Mouse (Mus musculus): Measurements from ENCODE around the gene Tgfbr3l. TPM values are rescaled to one million over a fixed set of nuclear protein-coding genes. Genes with fewer than 3 reads are reported as not detected.

Tgfbr3l gene
- 36.6 TPM for total RNA-seq (2023)

GRCm38 (mm10) chr8:4247951-4248540 is at the start of gene Tgfbr3l:
Gene Tgfbr3l, plus strand, starts transcription at chr8:4248214.

DNA sequence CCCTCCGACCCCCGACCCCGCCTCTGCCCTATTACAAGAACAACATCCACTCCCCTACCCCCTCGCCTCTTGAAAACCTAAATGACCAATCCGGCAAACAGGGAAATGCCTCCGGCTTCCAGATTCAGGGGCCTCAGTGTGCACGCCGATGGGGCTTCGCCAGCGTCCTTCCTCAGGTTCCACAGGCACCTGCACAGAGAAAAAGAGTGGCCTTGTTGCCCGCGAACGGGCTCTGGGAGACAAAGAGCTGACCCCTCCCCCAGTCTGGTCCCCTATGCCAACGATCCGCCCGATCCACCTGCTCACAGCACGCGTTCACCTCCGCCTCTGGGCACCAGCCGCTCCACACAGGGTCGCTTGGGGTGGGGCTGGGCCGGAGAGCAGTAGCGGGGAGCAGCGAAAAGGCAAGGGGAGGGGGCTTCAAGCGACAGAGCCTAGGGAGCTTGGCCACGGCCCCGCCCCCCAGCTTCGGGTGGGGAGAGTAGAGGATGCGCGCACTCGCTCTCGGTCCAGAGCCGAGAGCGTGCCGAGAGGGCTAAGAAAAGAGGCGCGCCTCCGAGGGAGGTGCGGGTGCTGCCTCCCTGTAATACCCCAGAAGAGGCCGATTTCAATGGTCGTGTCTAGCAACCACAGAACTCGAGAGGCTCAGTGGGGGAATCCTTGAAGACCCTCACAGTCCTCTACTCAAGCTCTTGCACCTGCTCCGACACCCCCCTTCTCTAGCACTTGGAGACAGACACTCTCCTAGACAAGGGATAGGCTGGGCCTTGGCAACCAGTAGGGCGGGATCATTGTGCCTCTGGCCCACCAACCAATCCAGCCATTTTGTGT is 31.0 kb upstream of the Tgfbr3l start, which contains the start of gene Prr36:
Gene Prr36 (minus strand): TSS at position 669 of the 831 bp plus-strand sequence.

GRCm38 (mm10) chr8:4226739-4227347 is 21.2 kb upstream of the Tgfbr3l start, which contains the start of gene Lrrc8e:
Gene Lrrc8e, plus strand, starts transcription at chr8:4226827.

DNA sequence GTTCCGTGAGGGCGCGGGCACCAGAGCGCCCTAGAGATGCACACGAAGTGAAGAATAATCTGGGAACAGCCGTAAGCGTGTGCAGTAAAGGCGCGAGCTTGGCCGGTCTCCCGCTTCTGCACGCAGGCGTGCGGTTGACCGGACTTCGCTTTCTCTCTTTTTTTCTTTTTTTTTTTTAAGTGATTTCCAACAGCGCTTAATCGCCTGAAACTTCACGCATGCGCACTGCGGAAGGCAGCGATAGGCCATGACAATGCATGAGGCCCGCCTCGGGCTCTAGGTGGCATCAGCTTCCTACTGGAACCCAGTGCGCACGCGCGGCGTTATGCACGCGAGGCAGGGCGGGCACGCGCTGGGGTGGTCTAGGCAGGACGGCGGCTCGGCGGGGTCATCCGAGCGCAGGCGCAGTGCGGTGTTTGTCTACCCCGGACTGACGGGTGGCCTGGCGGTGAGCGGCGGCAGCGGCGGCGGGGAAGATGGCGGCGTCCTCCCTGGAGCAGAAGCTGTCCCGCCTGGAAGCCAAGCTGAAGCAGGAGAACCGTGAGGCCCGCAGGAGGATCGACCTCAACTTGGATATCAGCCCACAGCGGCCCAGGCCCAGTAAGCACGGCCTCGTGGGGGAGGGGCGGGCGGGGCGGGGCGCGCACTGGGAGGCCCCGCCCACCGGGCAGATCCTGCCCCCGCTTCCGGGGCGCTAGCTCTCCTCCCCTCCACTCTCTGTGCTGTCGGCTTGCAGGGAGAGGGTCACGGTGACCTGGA is 9.4 kb upstream of the Tgfbr3l start, which contains the start of the genes Map2k7 and Gm49320:
Gene Map2k7 (plus strand): TSS at position 307 of the 759 bp plus-strand sequence.
Gene Gm49320 (plus strand): TSS at position 432 of the 759 bp plus-strand sequence.

DNA sequence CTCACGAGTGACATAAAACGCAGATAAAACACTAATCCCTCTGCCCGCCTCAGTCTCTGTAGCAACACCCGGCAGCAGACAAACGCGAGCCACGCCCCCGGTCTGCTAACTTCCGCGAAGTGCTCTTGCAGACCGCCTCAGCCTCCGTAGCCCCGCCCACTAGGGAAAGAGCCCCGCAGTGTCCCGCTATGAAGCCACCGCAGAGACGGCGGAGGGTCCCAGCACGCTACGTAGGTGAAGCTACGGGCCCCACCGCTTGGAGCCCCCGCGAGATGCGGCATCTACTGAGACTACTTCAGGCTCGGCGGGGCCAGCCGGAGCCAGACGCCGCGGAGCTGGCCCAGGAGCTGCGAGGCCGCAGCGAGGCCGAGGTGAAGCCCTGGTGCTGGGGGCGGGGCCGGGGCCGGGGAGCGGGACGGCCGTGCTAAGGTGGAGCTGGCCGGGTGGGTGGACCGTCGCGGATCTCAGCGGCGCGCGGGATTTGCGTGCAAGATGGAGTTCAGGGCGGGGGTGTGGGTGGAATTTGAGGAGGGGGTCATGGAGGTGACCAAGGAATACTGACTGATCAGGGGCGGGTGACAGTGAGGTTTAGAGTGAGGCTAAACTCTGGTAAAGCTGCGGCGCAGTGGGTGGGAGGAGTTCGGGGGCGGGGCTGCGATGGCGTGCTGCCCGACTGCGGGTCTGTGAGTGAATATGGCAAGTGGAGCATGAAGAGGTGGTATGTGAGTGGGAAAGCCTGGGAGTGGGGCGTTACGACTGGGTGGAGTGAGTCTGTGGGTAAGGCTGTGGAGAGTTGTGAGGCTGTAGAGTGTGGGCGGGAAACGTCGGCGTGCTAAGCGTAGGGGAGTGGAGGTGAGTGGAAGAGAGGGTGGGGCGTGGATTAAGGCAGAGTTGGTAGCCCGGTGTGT is 5.2 kb downstream of the Tgfbr3l start, which contains the start of gene Snapc2:
Gene Snapc2 (plus strand): TSS at position 147 of the 908 bp plus-strand sequence.

DNA sequence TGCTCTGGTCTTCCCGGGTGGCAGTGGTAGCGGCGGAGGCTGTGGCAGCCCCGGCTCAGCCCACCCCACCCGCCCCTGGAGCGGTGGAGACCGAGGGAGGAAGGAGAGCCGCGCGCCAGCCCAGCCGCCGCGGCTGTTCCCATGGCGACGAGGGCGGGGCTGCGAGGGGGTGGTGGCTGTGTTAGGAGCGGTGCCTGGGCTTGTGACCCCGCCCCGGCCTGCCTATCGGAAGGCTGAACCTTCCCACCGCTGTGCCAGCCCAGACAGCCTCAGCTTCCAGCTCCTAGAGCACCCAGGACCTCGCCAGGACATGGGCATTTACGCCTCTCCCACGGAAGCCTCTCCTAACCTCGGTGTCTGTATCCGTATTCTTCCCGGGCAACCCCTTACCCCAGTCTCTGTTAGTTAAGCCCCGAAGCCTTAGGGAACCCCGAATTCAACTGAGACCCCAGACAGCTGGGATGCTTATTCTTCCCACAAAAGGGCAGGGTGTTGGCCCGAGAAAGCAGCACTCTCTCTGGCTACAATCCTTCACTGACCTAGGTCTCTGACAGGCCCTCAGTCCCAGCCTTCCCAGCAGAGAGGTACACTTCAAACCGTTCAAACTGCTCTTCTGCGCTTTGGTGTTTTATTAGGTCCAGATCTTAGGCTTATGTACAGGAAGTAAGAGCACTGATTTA is 11.3 kb downstream of the Tgfbr3l start, which contains the start of gene Ctxn1:
Gene Ctxn1 (minus strand): TSS at position 150 of the 680 bp plus-strand sequence.

DNA sequence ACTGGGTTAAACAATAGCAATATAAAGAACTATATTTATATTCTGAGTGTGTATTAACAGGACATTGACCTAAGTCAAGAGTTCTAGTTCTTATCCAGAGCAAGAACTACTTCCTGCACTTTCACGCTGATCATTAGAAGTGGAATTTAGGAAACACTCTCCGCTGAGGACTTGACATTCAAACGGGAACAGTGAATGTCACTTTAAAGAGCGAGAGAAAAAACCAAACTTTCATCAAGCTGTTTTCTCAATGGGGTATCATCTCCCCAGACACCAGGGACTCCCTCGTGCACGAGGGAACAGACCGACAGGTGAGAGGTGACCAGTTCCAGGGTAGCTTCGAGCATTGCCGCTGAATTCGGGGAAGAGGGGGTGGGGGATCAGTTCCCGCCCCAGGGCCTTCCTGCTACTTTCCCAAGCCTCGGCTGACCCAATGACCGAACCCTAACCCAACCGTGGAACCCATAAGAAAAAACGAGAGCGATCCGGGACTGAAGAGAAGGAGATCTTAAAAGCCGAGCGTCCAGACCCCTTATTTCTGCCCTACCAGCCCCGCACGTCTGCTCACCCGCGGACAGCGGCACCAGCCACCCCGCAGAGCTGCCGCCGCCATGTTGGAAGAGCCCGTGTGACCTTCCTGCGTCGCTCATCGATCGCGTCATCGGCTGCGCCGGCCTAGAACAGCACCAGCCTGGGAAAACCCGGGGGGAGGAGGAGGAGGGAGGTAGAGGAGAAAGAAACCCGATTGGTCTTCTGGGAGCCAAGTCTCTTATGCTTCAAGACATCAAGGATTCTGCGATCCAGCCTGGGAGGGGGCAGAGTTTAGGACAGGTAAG is 27.5 kb downstream of the Tgfbr3l start, which contains the start of gene Timm44:
Gene Timm44 (minus strand): TSS at position 639 of the 836 bp plus-strand sequence.

Other genes starting within 250 kb of the Tgfbr3l start
- not detected for gene Cd209f, start 142.4 kb upstream of the Tgfbr3l start, total RNA-seq (2023)
- gene Cd209g, start 114.1 kb upstream of the Tgfbr3l start, total RNA-seq (2023), result not detected
- gene Evi5l, start 81.6 kb upstream of the Tgfbr3l start, total RNA-seq (2023), result 18.8 TPM
- gene Prr36, start 30.8 kb upstream of the Tgfbr3l start, total RNA-seq (2023), result 0.12 TPM
- not detected for gene Lrrc8e, start 21.4 kb upstream of the Tgfbr3l start, total RNA-seq (2023)
- gene Map2k7, start 9.5 kb upstream of the Tgfbr3l start, total RNA-seq (2023), result 132 TPM
- gene Gm49320, start 9.3 kb upstream of the Tgfbr3l start, total RNA-seq (2023), result 2.1 TPM
- 16.0 TPM for gene Snapc2, start 4.9 kb downstream of the Tgfbr3l start, total RNA-seq (2023)
- gene Ctxn1, start 11.1 kb downstream of the Tgfbr3l start, total RNA-seq (2023), result 0.47 TPM
- 75.6 TPM for gene Timm44, start 27.7 kb downstream of the Tgfbr3l start, total RNA-seq (2023)
- 20.5 TPM for gene Ccl25, start 77.0 kb downstream of the Tgfbr3l start, total RNA-seq (2023)
- 103 TPM for gene Elavl1, start 77.2 kb downstream of the Tgfbr3l start, total RNA-seq (2023)
- 35.5 TPM for gene Cers4, start 244.8 kb downstream of the Tgfbr3l start, total RNA-seq (2023)

All from CD4-positive naive resting alpha-beta T cell, adult 57 days (primary cell).